In the genomic region with DNA sequence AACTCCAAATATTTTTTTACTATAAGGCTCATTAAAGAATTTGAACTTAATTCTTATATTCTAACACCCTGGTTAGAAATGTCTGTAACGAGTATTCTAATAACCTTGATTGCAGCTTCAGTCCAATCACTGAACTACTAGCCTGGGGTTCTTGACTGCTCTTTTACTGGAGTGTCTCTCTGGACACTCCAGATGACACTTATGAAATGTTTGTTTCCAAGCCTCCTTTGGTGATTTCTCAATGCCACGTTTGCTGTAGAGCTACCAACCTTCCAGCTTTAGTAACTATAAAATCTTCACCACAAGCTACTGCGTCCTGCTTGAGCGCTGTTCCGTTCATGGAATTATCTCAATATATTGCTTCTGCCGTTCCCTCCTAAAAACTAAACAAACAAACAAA, we compare ENCODE assay signal across 20 mouse cellular contexts. TPM values are rescaled to one million over a fixed set of nuclear protein-coding genes. Genes with fewer than 3 reads are reported as not detected.
DNase-seq lines count a peak whose midpoint lies in the region; TF ChIP-seq lines count a peak whose summit lies in the region.
"Had no signal": no experiment of that assay in that cellular context is flagged by ENCODE, and none has a peak within 500 bp of the region (broad histone marks: within the 10 kb centered on the region; RNA-seq: fewer than 3 reads in every experiment).

No protein-coding gene starts in this region.

- H3K4me1 ChIP-seq in cerebellum, adult 2 months (ENCODE audit: control insufficient read depth, insufficient read depth, low read length), result peaks cover 3% of the 10 kb centered on the region; the same call in 1 of the 2 replicates
- peaks cover 4% of the 10 kb centered on the region; the same call in 1 of the 2 replicates for H3K4me1 ChIP-seq in liver, adult 2 months (ENCODE audit: control insufficient read depth, insufficient read depth, low read length)
- H3K4me1 ChIP-seq: embryonic facial prominence, embryonic 13.5 days; embryonic facial prominence, embryonic 15.5 days had no signal

- WGBS in cerebellum, adult 2 months, result 82% methylated on average over 6 of the region's 6 CpGs
- WGBS in liver, adult 2 months, result 46% methylated on average over 6 of the region's 6 CpGs

- TF ChIP-seq POLR2A in cerebellum, adult 2 months (IDR thresholded peaks at IDR 0.05; ENCODE audit: borderline replicate concordance, insufficient read depth, low read length), result no peak
- no peak for TF ChIP-seq POLR2A in liver, adult 2 months (IDR thresholded peaks at IDR 0.05; ENCODE audit: extremely low read depth, insufficient read depth, low read length)

- no peak overlapping the region for H3K4me3 ChIP-seq in cerebellum, adult 2 months (replicated peaks; ENCODE audit: insufficient read depth, low read depth, low read length)
- no peak overlapping the region for H3K4me3 ChIP-seq in layer of hippocampus, adult 2 months
- H3K4me3 ChIP-seq in liver, adult 2 months (ENCODE audit: insufficient read depth, low read depth, low read length), result no peak overlapping the region
- H3K4me3 ChIP-seq: embryonic facial prominence, embryonic 13.5 days; embryonic facial prominence, embryonic 15.5 days; erythroblast, embryonic 14.5 days; forebrain, embryonic 10.5 days; forebrain, embryonic 12.5 days had no signal

- no peak overlapping the region for H3K9ac ChIP-seq in liver, adult 2 months (ENCODE audit: low read depth, low read length)
- H3K9ac ChIP-seq: embryonic facial prominence, embryonic 13.5 days; embryonic facial prominence, embryonic 15.5 days; forebrain, embryonic 12.5 days had no signal

- no peaks in the 10 kb centered on the region for H3K36me3 ChIP-seq in liver, adult 2 months (ENCODE audit: control insufficient read depth, insufficient read depth, low read length)
- H3K36me3 ChIP-seq: embryonic facial prominence, embryonic 13.5 days; embryonic facial prominence, embryonic 15.5 days; forebrain, embryonic 10.5 days; forebrain, embryonic 12.5 days; G1E had no signal

- H3K27ac ChIP-seq in cerebellum, adult 2 months (ENCODE audit: insufficient read depth, low read length), result peak overlapping the region; percentile 59; the same call in 1 of the 2 replicates
- peak overlapping the region; percentile 80 for H3K27ac ChIP-seq in layer of hippocampus, adult 2 months
- H3K27ac ChIP-seq in liver, adult 2 months (replicated peaks; ENCODE audit: insufficient read depth, low read depth, low read length), result no peak overlapping the region
- H3K27ac ChIP-seq: embryonic facial prominence, embryonic 13.5 days; embryonic facial prominence, embryonic 15.5 days; forebrain, embryonic 10.5 days; forebrain, embryonic 12.5 days had no signal

- no peak for DNase-seq in cerebellum, adult 2 months
- DNase-seq in cerebellum, adult 8-10 months, result no peak
- no peak for DNase-seq in layer of hippocampus, adult 2 months (ENCODE audit: low spot score in 2 of 2)
- no peak for DNase-seq in layer of hippocampus, postnatal 36 days
- DNase-seq in liver, adult 2 months (ENCODE audit: extremely low read depth, low read depth, low spot score), result peak; percentile 68
- no peak for DNase-seq in liver
- DNase-seq in lung, postnatal 36 days, result peak; percentile 25
- DNase-seq in lung, postnatal 25 days (ENCODE audit: low spot score), result no peak
- DNase-seq: adrenal gland, adult 8-10 months; adrenal gland, postnatal 14 days; adrenal gland, postnatal 36 days; B cell, adult 2 months had no signal

- H3K79me2 ChIP-seq in liver, adult 2 months (ENCODE audit: control insufficient read depth, insufficient read depth, low read length), result no peaks in the 10 kb centered on the region

- TF ChIP-seq CTCF in cerebellum, adult 2 months (IDR thresholded peaks at IDR 0.05; ENCODE audit: borderline replicate concordance, insufficient read depth, low read depth, low read length), result no peak
- TF ChIP-seq CTCF in layer of hippocampus, adult 2 months (conservative IDR thresholded peaks at IDR 0.05), result no peak
- TF ChIP-seq CTCF in liver, adult 2 months (IDR thresholded peaks at IDR 0.05; ENCODE audit: low read depth, low read length), result no peak

- no peaks in the 10 kb centered on the region for H3K27me3 ChIP-seq in cerebellum, adult 2 months (ENCODE audit: control insufficient read depth, insufficient read depth, low read length)
- H3K27me3 ChIP-seq in liver, adult 2 months (ENCODE audit: control insufficient read depth, insufficient read depth, low read length), result no peaks in the 10 kb centered on the region
- H3K27me3 ChIP-seq: CH12.LX; embryonic facial prominence, embryonic 13.5 days; embryonic facial prominence, embryonic 15.5 days; forebrain, embryonic 12.5 days; Patski had no signal

RNA-seq across cellular contexts. Expression of a gene that starts 15.8 kb away (rescaled TPM):
- polyA plus RNA-seq in cerebellum, adult 2 months (2012; rRNA removed), result 56.1 and 59.2 TPM in 2 replicates
- total RNA-seq in layer of hippocampus, adult 2 months (2021), result 10 to 100 TPM; 82.6 to 87.3 TPM
- 10 to 100 TPM; 82.0 to 88.0 TPM for total RNA-seq in layer of hippocampus, postnatal 36 days (2021)
- 8.3 and 13.1 TPM in 2 replicates for total RNA-seq in liver, adult 2 months (2014; rRNA removed)
- 7.8 and 8.7 TPM in 2 replicates for polyA plus RNA-seq in liver, adult 2 months (2012; rRNA removed)

Comparison
In these comparisons a context has a peak if more than half of its experiments do, and no peak if none do; other contexts are left out.
1. DNase-seq: peak in liver, adult 2 months (single experiment) and lung, postnatal 36 days (single experiment); none in cerebellum, adult 2 months (0 of 2), cerebellum, adult 8-10 months (single experiment), layer of hippocampus, adult 2 months (0 of 2), layer of hippocampus, postnatal 36 days (0 of 2), liver (single experiment) and lung, postnatal 25 days (single experiment).